Mouse (Mus musculus) heart, adult 2 months (tissue): ENCODE results near the gene Ubc.

Experiments
- CTCF ChIP-seq: fragments of 200-600 bp; IDR thresholded peaks from 2 replicates; pipeline ENCODE4 v1.8.1; 2022; ENCODE audit warnings: antibody characterized with exemption, mild to moderate bottlenecking, moderate library complexity
- EP300 ChIP-seq: fragments of 200-500 bp; IDR thresholded peaks from 2 replicates; pipeline ENCODE4 v1.6.1; 2011; ENCODE audit warnings: low read depth, low read length, control low read depth; ENCODE audit not compliant: insufficient read depth
- POLR2A ChIP-seq: fragments of 200-500 bp; IDR thresholded peaks from 2 replicates; pipeline ENCODE4 v1.6.1; 2011; ENCODE audit warnings: mild to moderate bottlenecking, low read depth, low read length, control low read depth; ENCODE audit not compliant: insufficient read depth

GRCm38 (mm10) chr5:125388358-125389092 lies 1.5 kb downstream of the Ubc start:
- TF ChIP-seq POLR2A (peak; percentile 46; the same call in 1 of the 2 replicates), EP300 (0 out of 2 replicates have a peak, but pooled peaks have one; percentile 34), CTCF (no peak)
